Mouse (Mus musculus) MEL (cell line): ENCODE data around the gene Stk19.

Experiments
- BHLHE40 ChIP-seq: IDR thresholded peaks from 2 replicates; pipeline ENCODE4 v1.6.1; 2012; ENCODE audit warnings: low read depth, mild to moderate bottlenecking, inconsistent platforms, low read length, improper control_type of control experiment, borderline replicate concordance
- CHD1 ChIP-seq: IDR thresholded peaks from 2 replicates; pipeline ENCODE4 v1.6.1; 2012; ENCODE audit warnings: low read depth, mild to moderate bottlenecking, inconsistent platforms, low read length, improper control_type of control experiment
- CTCF ChIP-seq, 3 experiments: IDR thresholded peaks in 2 of 3; conservative IDR thresholded peaks in 1 of 3; 2 replicates each; pipeline ENCODE4 v1.5.1; 2011 to 2012; ENCODE audit warnings: low read length in 3 of 3, low read depth in 2 of 3, mild to moderate bottlenecking in 2 of 3, improper control_type of control experiment in 1 of 3, inconsistent platforms in 1 of 3, mixed read lengths in 1 of 3, moderate library complexity in 1 of 3; ENCODE audit not compliant: control insufficient read depth in 1 of 3, insufficient read depth in 1 of 3, poor library complexity in 1 of 3, severe bottlenecking in 1 of 3
- HCFC1 ChIP-seq: IDR thresholded peaks from 2 replicates; pipeline ENCODE4 v1.6.1; 2012; ENCODE audit warnings: low read depth, mild to moderate bottlenecking, inconsistent platforms, low read length, improper control_type of control experiment, moderate library complexity
- MAFK ChIP-seq: IDR thresholded peaks from 2 replicates; pipeline ENCODE4 v1.6.1; 2011; ENCODE audit warnings: low read depth, mild to moderate bottlenecking, low read length, improper control_type of control experiment, borderline replicate concordance
- MAX ChIP-seq: IDR thresholded peaks from 2 replicates; pipeline ENCODE4 v1.6.1; 2011; ENCODE audit warnings: low read length, improper control_type of control experiment
- NRF1 ChIP-seq: IDR thresholded peaks from 2 replicates; pipeline ENCODE4 v1.6.1; 2014; ENCODE audit warnings: low read depth, mild to moderate bottlenecking, inconsistent platforms, low read length, improper control_type of control experiment, moderate library complexity; ENCODE audit not compliant: poor library complexity, insufficient read depth, severe bottlenecking
- ZKSCAN1 ChIP-seq: IDR thresholded peaks from 2 replicates; pipeline ENCODE4 v1.6.1; 2012; ENCODE audit warnings: low read depth, mild to moderate bottlenecking, inconsistent platforms, low read length, improper control_type of control experiment, moderate library complexity

GRCm38 (mm10) chr17:34855825-34856224 lies 19.1 kb upstream of the Stk19 start:
- TF ChIP-seq MAX (no peak), CHD1 (no peak), BHLHE40 (no peak), CTCF (IDR thresholded peaks at IDR 0.05 in 2 of 3, conservative IDR thresholded peaks at IDR 0.05 in 1 of 3; ENCODE audit: control insufficient read depth in 1 of 3, insufficient read depth in 1 of 3, low read depth in 2 of 3, low read length in 3 of 3, poor library complexity in 1 of 3, severe bottlenecking in 1 of 3) (peak; percentile 75 to 81 (median 78)), HCFC1 (no peak), MAFK (no peak), ZKSCAN1 (no peak), NRF1 (no peak)
